Mouse (Mus musculus) CH12F3 (cell line): ENCODE results near the gene Nppa.

Experiments
- in situ Hi-C: fragments of 300-500 bp; cut with MboI; formaldehyde crosslinking; loops from 2 replicates; pipeline ENCODE4 v1.14.3; 2020; ENCODE audit warnings: low sequenced_read_pairs

Nppa gene

GRCm38 (mm10) chr4:148000202-148000772, at the start of gene Nppa:
Gene Nppa, plus strand, starts transcription at chr4:148000722.
- in situ Hi-C loops: loop anchor here (5.0 kb wide), 1 partner anchor 38 kb away; no protein-coding TSS in a partner anchor

- in situ Hi-C loops: no loop called here
Measured at GRCm38 (mm10) chr4:147953590-147953989, 46.9 kb upstream of the Nppa start.

GRCm38 (mm10) chr4:147957141-147957540, 43.4 kb upstream of the Nppa start:
- in situ Hi-C loops: no loop called here

GRCm38 (mm10) chr4:147959881-147960831, 40.4 kb upstream of the Nppa start:
- in situ Hi-C loops: loop anchor here (5.0 kb wide), 1 partner anchor 42 kb away; the partner anchor contains the start of gene Nppa

GRCm38 (mm10) chr4:147962781-147963180, 37.7 kb upstream of the Nppa start:
- in situ Hi-C loops: loop anchor here (5.0 kb wide), 1 partner anchor 40 kb away; the partner anchor contains the start of gene Nppa

GRCm38 (mm10) chr4:147963623-147964022, 36.9 kb upstream of the Nppa start:
- in situ Hi-C loops: loop anchor here (5.0 kb wide), 1 partner anchor 39 kb away; the partner anchor contains the start of gene Nppa

GRCm38 (mm10) chr4:147965712-147966111, 34.8 kb upstream of the Nppa start:
- in situ Hi-C loops: no loop called here

GRCm38 (mm10) chr4:147968816-147969215, 31.7 kb upstream of the Nppa start:
- in situ Hi-C loops: no loop called here

GRCm38 (mm10) chr4:147969337-147969736, 31.2 kb upstream of the Nppa start:
- in situ Hi-C loops: no loop called here

- in situ Hi-C loops: no loop called here
Measured at GRCm38 (mm10) chr4:147976237-147976636, 24.3 kb upstream of the Nppa start.

GRCm38 (mm10) chr4:147977726-147978125, 22.8 kb upstream of the Nppa start:
- in situ Hi-C loops: no loop called here

GRCm38 (mm10) chr4:147978391-147978790, 22.1 kb upstream of the Nppa start:
- in situ Hi-C loops: no loop called here

- in situ Hi-C loops: no loop called here
Measured at GRCm38 (mm10) chr4:147979441-147979860, 21.1 kb upstream of the Nppa start.

GRCm38 (mm10) chr4:147985205-147986132, 15.1 kb upstream of the Nppa start, which contains the start of gene Nppb:
Gene Nppb, plus strand, starts transcription at chr4:147985788.
- in situ Hi-C loops: no loop called here

GRCm38 (mm10) chr4:147993571-147994095, 6.9 kb upstream of the Nppa start:
- in situ Hi-C loops: no loop called here

GRCm38 (mm10) chr4:147995311-147995710, 5.2 kb upstream of the Nppa start:
- in situ Hi-C loops: no loop called here

- in situ Hi-C loops: loop anchor here (5.0 kb wide), 1 partner anchor 39 kb away; no protein-coding TSS in a partner anchor
Measured at GRCm38 (mm10) chr4:148001013-148001789, 679 bp downstream of the Nppa start.

- in situ Hi-C loops: loop anchor here (5.0 kb wide), 1 partner anchor 40 kb away; no protein-coding TSS in a partner anchor
Measured at GRCm38 (mm10) chr4:148001866-148002265, 1.3 kb downstream of the Nppa start.

GRCm38 (mm10) chr4:148004361-148004760, 3.8 kb downstream of the Nppa start:
- in situ Hi-C loops: loop anchor here (5.0 kb wide), 1 partner anchor 42 kb away; no protein-coding TSS in a partner anchor
